Mouse (Mus musculus): ENCODE results near the gene Commd3. TPM values are rescaled to one million over a fixed set of nuclear protein-coding genes. Genes with fewer than 3 reads are reported as not detected.
A peak's percentile ranks its signal among the peaks of the same experiment; 100 is the strongest.

The Commd3 gene
- polyA plus RNA-seq (2014; fragmentation: Nextera tagmentation; extraction: Ambion mirVana): 215 and 264 TPM in 2 replicates

DNA sequence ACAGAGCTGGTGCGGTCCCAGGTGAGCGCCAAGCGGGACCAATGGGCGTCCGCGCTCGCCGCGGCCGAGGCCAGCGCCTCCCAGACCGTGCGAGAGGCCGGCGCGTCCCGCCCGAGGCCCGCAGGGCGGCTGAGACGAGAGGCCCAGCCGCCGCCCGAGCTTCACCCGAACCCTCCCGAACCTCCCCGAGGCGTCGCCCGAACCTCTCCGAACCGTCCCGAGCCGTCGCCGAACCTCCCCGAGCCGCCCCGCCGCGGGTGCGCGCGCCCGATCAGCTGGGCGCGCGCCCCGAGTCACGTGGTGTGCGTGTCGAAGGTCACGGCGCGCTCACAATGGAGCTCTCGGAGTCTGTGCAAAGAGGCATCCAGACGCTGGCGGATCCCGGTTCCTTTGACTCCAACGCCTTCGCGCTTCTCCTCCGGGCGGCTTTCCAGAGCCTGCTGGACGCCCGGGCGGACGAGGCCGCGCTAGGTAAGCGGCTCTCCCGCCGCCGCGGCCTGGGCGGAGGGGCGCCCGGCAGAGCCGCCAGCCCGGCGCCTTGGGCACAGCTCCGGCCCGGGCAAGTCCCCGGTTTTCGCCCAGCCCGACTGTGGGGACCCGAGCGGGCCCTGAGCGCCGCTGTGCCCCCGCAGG is at the start of gene Commd3:
Gene Commd3, plus strand, starts transcription at position 252 of the 633 bp plus-strand sequence.
- WGBS: 0% methylated on average over 90 of the region's 91 CpGs
- H3K4me2 ChIP-seq (replicated peaks; ENCODE audit: low read depth, low read length): peak within 1 kb of the TSS; percentile 75
- H3K36me3 ChIP-seq (ENCODE audit: control insufficient read depth, insufficient read depth, low read length): no peaks in the 10 kb centered on the region
- H3K9ac ChIP-seq (ENCODE audit: low read depth, low read length): peak within 1 kb of the TSS; percentile 98
- H3K27me3 ChIP-seq (ENCODE audit: control insufficient read depth, insufficient read depth, low read length): peaks cover 3% of the 10 kb centered on the region; the same call in 1 of the 2 replicates
- ATAC-seq (ENCODE audit: low FRiP score, low TSS enrichment): peak; percentile 89
- H3K4me3 ChIP-seq (ENCODE audit: low read length): peak within 1 kb of the TSS; percentile 88
- peak within 1 kb of the TSS; percentile 98 for H3K27ac ChIP-seq (ENCODE audit: low read depth, low read length)
- H3K9me3 ChIP-seq (ENCODE audit: control insufficient read depth, low read length): no peaks in the 10 kb centered on the region
- H3K4me1 ChIP-seq (ENCODE audit: control insufficient read depth, insufficient read depth, low read length): peaks cover 7% of the 10 kb centered on the region; the same call in 1 of the 2 replicates

DNA sequence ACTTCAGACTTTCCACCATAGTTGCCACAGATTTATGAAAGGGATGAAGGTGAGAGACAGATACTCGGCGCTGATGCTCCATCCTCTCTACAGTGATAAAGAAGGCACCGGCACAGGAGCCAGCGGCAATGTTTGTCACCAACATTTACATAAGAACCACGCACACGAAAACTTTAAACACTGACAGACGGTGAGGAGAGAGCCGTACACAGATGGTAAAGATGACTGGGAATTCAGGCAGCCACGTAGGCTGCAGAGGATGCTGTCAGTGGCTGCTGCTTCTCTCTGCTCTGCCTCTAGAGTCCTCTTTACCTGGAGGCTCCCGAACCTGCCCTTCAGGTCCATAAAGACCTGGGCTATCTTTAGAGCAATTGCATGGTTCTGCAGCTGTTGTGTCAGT is 49.0 kb upstream of the Commd3 start:
- Histone ChIP-seq H3K27ac (ENCODE audit: low read depth, low read length) (no peak overlapping the region), H3K4me1 (ENCODE audit: control insufficient read depth, insufficient read depth, low read length) (0 out of 2 replicates have a peak, but pooled peaks cover under 1% of the 10 kb centered on the region), H3K4me3 (ENCODE audit: low read length) (no peak overlapping the region), H3K9ac (ENCODE audit: low read depth, low read length) (no peak overlapping the region), H3K27me3 (ENCODE audit: control insufficient read depth, insufficient read depth, low read length) (no peaks in the 10 kb centered on the region), H3K36me3 (ENCODE audit: control insufficient read depth, insufficient read depth, low read length) (no peaks in the 10 kb centered on the region), H3K9me3 (ENCODE audit: control insufficient read depth, low read length) (no peaks in the 10 kb centered on the region), H3K4me2 (replicated peaks; ENCODE audit: low read depth, low read length) (no peak overlapping the region)
- 79% methylated on average over 10 of the region's 10 CpGs for WGBS
- ATAC-seq (ENCODE audit: low FRiP score, low TSS enrichment): no peak

DNA sequence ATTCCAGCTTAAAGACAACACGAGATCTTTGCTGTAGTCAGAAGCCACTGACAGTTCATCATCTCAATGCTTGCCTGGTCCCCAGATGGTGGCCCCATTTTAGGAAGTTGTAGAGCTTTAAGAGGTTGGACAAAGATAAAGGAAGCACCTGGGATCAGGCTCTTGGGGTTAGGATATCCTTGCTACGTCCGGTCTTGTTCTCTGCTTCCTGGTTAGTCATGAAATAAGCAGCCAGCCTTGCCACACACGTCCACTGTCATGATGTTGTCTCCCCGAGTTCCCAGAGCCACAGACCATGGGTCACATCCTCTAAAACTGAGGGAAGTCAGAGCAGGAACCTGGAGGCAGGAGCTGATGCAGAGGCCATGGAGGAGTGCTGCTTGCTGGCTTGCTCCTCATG is 41.6 kb upstream of the Commd3 start:
- Histone ChIP-seq H3K36me3 (ENCODE audit: control insufficient read depth, insufficient read depth, low read length) (no peaks in the 10 kb centered on the region), H3K4me2 (replicated peaks; ENCODE audit: low read depth, low read length) (no peak overlapping the region), H3K4me1 (ENCODE audit: control insufficient read depth, insufficient read depth, low read length) (no peaks in the 10 kb centered on the region), H3K9me3 (ENCODE audit: control insufficient read depth, low read length) (no peaks in the 10 kb centered on the region), H3K27me3 (ENCODE audit: control insufficient read depth, insufficient read depth, low read length) (no peaks in the 10 kb centered on the region), H3K9ac (ENCODE audit: low read depth, low read length) (no peak overlapping the region), H3K27ac (ENCODE audit: low read depth, low read length) (no peak overlapping the region), H3K4me3 (ENCODE audit: low read length) (no peak overlapping the region)
- no peak for ATAC-seq (ENCODE audit: low FRiP score, low TSS enrichment)
- WGBS: 78% methylated on average over 5 of the region's 5 CpGs

DNA sequence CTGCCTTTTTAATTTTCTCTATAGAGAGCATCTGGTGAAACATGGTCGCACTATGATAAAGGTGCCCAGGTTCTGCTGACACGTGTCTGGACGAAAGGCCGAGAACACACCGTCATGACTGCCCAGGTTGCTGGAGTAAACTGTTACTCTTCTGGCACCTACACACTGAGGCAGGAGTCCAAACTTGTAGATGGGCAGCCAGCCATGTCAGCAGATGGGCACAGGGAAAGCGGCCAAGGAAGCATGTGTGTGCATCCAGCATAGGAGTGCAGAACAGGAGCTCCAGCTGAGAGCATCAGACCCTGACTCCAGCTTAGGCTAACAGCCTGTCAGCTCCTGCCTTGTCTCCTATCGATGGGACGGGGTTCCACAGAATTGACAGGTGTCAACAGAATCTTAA is 37.1 kb upstream of the Commd3 start:
- Histone ChIP-seq H3K36me3 (ENCODE audit: control insufficient read depth, insufficient read depth, low read length) (no peaks in the 10 kb centered on the region), H3K4me3 (ENCODE audit: low read length) (no peak overlapping the region), H3K27me3 (ENCODE audit: control insufficient read depth, insufficient read depth, low read length) (no peaks in the 10 kb centered on the region), H3K9ac (ENCODE audit: low read depth, low read length) (no peak overlapping the region), H3K9me3 (ENCODE audit: control insufficient read depth, low read length) (no peaks in the 10 kb centered on the region), H3K4me2 (replicated peaks; ENCODE audit: low read depth, low read length) (no peak overlapping the region), H3K4me1 (ENCODE audit: control insufficient read depth, insufficient read depth, low read length) (no peaks in the 10 kb centered on the region), H3K27ac (ENCODE audit: low read depth, low read length) (no peak overlapping the region)
- WGBS: 89% methylated on average over 8 of the region's 8 CpGs
- ATAC-seq (ENCODE audit: low FRiP score, low TSS enrichment): no peak

DNA sequence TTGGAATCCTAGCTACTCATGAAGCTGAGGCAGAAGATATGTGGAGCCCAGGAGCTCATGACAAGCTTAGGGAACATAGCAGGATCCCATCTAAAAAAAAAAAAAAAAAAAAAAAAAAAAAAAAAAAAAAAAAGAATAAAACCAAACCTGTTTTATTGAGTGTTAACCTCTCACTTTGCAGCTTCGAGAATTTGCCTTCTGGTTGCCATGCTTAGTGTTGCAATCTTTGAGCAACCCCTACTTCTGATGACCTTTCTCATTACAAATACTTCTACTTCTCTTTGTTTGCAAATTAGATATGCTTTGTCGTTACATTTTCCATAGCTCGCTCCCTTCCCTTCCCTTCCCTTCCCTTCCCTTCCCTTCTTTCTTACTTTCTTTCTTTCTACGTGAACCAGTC is 23.6 kb upstream of the Commd3 start:
- H3K4me1 ChIP-seq (ENCODE audit: control insufficient read depth, insufficient read depth, low read length): no peaks in the 10 kb centered on the region

DNA sequence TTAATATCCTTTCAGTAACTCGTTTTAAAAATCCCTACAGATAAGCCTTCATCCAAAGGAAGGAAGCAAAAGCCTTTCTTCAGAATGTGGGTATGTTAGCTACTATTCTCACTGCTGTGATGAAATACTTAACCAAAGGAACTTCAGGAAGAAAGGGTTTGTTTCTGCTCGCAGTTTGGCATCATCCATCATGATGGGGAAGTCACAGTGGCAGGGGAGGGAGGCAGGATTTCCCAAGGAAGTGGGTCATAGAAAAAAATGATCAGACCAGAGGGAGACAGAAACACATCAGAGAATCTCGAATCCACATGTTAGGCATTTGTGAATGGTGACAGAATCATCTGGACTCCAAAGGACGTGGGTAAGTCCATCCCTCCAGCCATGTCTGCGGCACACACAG is 17.4 kb upstream of the Commd3 start:
- H3K4me1 ChIP-seq (ENCODE audit: control insufficient read depth, insufficient read depth, low read length): no peaks in the 10 kb centered on the region
- H3K9me3 ChIP-seq (ENCODE audit: control insufficient read depth, low read length): no peaks in the 10 kb centered on the region
- no peak overlapping the region for H3K9ac ChIP-seq (ENCODE audit: low read depth, low read length)
- no peaks in the 10 kb centered on the region for H3K36me3 ChIP-seq (ENCODE audit: control insufficient read depth, insufficient read depth, low read length)
- H3K27me3 ChIP-seq (ENCODE audit: control insufficient read depth, insufficient read depth, low read length): no peaks in the 10 kb centered on the region
- WGBS: 69% methylated on average over 5 of the region's 5 CpGs
- no peak overlapping the region for H3K4me2 ChIP-seq (replicated peaks; ENCODE audit: low read depth, low read length)
- no peak overlapping the region for H3K27ac ChIP-seq (ENCODE audit: low read depth, low read length)
- no peak for ATAC-seq (ENCODE audit: low FRiP score, low TSS enrichment)
- no peak overlapping the region for H3K4me3 ChIP-seq (ENCODE audit: low read length)

More for the DNA sequence above, 23.6 kb upstream of the Commd3 start:
- 85% methylated on average over 4 of the region's 4 CpGs for WGBS
- Histone ChIP-seq H3K36me3 (ENCODE audit: control insufficient read depth, insufficient read depth, low read length) (no peaks in the 10 kb centered on the region), H3K4me2 (replicated peaks; ENCODE audit: low read depth, low read length) (no peak overlapping the region), H3K4me3 (ENCODE audit: low read length) (no peak overlapping the region), H3K27ac (ENCODE audit: low read depth, low read length) (no peak overlapping the region), H3K27me3 (ENCODE audit: control insufficient read depth, insufficient read depth, low read length) (no peaks in the 10 kb centered on the region), H3K9ac (ENCODE audit: low read depth, low read length) (no peak overlapping the region), H3K9me3 (ENCODE audit: control insufficient read depth, low read length) (no peaks in the 10 kb centered on the region)
- no peak for ATAC-seq (ENCODE audit: low FRiP score, low TSS enrichment)

DNA sequence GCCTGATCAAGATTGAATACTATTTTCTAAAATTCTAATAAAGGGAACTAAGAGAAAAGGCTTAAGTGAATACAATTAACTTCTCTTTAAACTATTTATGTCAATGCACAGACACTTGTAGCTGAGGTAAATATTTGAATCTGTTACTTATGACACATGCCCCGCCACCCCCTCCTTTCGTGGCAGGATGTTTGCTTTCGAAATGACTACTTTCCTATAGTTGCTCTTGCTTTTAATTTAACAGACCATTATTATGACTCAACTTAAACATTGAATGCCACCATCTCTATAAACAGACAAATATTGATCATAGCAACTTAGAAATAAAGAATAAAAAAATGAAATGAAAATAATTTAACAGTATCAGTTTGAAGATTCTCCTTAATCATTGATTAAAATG is 8.2 kb upstream of the Commd3 start:
- no peaks in the 10 kb centered on the region for H3K4me1 ChIP-seq (ENCODE audit: control insufficient read depth, insufficient read depth, low read length)
- no peak for ATAC-seq (ENCODE audit: low FRiP score, low TSS enrichment)
- WGBS: 91% methylated on average over 3 of the region's 3 CpGs
- H3K9me3 ChIP-seq (ENCODE audit: control insufficient read depth, low read length): no peaks in the 10 kb centered on the region
- no peak overlapping the region for H3K9ac ChIP-seq (ENCODE audit: low read depth, low read length)
- H3K4me2 ChIP-seq (replicated peaks; ENCODE audit: low read depth, low read length): no peak overlapping the region
- no peak overlapping the region for H3K27ac ChIP-seq (ENCODE audit: low read depth, low read length)
- no peaks in the 10 kb centered on the region for H3K27me3 ChIP-seq (ENCODE audit: control insufficient read depth, insufficient read depth, low read length)
- H3K36me3 ChIP-seq (ENCODE audit: control insufficient read depth, insufficient read depth, low read length): no peaks in the 10 kb centered on the region
- H3K4me3 ChIP-seq (ENCODE audit: low read length): no peak overlapping the region

DNA sequence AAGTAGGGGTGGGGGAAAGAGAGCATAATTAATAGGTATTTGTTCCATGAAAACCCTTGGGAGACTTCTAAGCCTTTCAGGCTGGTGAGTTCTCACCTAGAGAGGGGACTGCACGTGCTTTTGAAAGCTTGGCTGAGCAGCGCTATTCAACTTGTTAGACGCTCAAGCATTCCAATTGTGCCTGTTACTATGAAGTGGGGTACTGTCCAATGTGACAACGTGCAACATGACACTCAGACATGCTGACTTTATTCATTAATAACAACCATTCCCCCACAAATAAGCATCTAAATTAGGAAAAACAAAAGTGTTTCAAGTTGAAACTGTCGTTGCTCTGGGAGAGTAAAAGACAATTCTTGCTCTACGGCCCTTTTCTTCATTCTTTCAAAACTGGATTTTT is 1.1 kb upstream of the Commd3 start:
- 26% methylated on average over 6 of the region's 6 CpGs for WGBS
- H3K4me2 ChIP-seq (replicated peaks; ENCODE audit: low read depth, low read length): 0 out of 2 replicates have a peak overlapping the region, but pooled peaks have one; percentile 2

DNA sequence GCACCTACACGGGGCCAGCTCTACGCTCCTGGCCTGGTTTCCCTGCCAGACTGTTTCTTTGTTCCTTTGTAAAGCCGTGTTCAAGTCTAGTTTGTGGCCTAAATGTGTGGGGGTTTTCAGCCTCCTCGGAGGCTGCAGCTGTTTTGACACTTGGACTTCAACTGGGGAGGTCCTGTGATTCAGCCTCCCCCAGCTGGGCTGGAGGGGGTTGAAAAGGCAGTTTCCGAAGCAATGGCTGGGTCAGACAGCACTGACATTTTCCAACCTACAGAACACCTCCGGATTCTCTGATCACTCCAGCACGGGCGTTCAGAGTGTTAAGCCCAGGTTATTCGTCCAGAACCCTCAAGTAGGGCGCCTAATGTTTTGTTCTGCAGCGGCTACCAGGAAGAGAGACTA is 581 bp downstream of the Commd3 start:
- Histone ChIP-seq H3K9ac (ENCODE audit: low read depth, low read length) (peak overlapping the region; percentile 98), H3K4me3 (ENCODE audit: low read length) (peak overlapping the region; percentile 88), H3K9me3 (ENCODE audit: control insufficient read depth, low read length) (no peaks in the 10 kb centered on the region), H3K4me1 (ENCODE audit: control insufficient read depth, insufficient read depth, low read length) (peaks cover 7% of the 10 kb centered on the region; the same call in 1 of the 2 replicates), H3K27ac (ENCODE audit: low read depth, low read length) (peak overlapping the region; percentile 98), H3K36me3 (ENCODE audit: control insufficient read depth, insufficient read depth, low read length) (no peaks in the 10 kb centered on the region), H3K27me3 (ENCODE audit: control insufficient read depth, insufficient read depth, low read length) (peaks cover 3% of the 10 kb centered on the region; the same call in 1 of the 2 replicates), H3K4me2 (replicated peaks; ENCODE audit: low read depth, low read length) (peak overlapping the region; percentile 75)
- ATAC-seq (ENCODE audit: low FRiP score, low TSS enrichment): no peak
- WGBS: under 1% methylated on average over 11 of the region's 11 CpGs

More for the DNA sequence above, 1.1 kb upstream of the Commd3 start:
- no peaks in the 10 kb centered on the region for H3K36me3 ChIP-seq (ENCODE audit: control insufficient read depth, insufficient read depth, low read length)
- H3K4me3 ChIP-seq (ENCODE audit: low read length): 0 out of 2 replicates have a peak overlapping the region, but pooled peaks have one; percentile 6
- no peak overlapping the region for H3K9ac ChIP-seq (ENCODE audit: low read depth, low read length)
- H3K9me3 ChIP-seq (ENCODE audit: control insufficient read depth, low read length): no peaks in the 10 kb centered on the region
- no peak for ATAC-seq (ENCODE audit: low FRiP score, low TSS enrichment)
- H3K27ac ChIP-seq (ENCODE audit: low read depth, low read length): no peak overlapping the region
- peaks cover 3% of the 10 kb centered on the region; the same call in 1 of the 2 replicates for H3K27me3 ChIP-seq (ENCODE audit: control insufficient read depth, insufficient read depth, low read length)
- peaks cover 7% of the 10 kb centered on the region; the same call in 1 of the 2 replicates for H3K4me1 ChIP-seq (ENCODE audit: control insufficient read depth, insufficient read depth, low read length)

All from kidney, embryonic 14.5 days (tissue).